Mouse (Mus musculus): ENCODE results near the gene Mrgprh.

Mrgprh gene

DNA sequence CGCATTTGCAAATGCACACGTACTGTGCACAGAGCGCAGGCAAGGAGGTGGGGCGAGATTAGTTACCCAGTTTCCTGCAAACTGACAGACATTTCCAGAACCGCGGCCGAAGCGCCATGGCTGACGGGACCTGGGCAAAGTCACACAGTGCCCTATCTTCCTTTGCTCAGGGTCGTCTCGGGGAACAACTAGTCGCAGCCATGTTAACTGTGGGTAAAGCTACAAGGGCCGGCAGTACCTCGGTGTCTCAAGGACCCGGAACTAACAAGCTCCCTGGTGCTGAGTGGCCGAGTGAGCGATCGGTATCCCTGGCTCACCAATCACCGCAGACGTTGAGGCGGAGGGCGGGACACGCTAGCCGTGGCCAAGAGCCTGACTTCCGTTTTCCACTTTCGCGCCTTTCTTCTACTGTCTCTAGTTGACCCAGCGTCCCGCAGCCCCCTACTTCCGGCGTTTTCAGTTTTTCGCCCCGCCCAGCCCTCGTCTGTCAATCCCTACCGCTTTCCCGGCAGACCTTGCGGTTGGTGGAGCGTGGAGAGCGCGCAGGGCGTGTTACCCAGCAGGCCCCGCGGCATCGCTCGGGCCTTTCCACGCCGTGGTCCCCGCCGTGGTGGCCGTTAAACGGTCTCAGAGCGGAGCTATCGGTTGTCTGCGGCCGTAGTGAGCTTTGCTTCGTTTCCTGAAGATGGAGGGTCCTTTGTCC is 40.2 kb downstream of the Mrgprh start, which contains the start of gene Mrpl18:
Gene Mrpl18 (minus strand): TSS at position 465 of the 703 bp plus-strand sequence.
- in situ Hi-C loops (cut with MboI; ENCODE audit: low sequenced_read_pairs), result no loop called here

DNA sequence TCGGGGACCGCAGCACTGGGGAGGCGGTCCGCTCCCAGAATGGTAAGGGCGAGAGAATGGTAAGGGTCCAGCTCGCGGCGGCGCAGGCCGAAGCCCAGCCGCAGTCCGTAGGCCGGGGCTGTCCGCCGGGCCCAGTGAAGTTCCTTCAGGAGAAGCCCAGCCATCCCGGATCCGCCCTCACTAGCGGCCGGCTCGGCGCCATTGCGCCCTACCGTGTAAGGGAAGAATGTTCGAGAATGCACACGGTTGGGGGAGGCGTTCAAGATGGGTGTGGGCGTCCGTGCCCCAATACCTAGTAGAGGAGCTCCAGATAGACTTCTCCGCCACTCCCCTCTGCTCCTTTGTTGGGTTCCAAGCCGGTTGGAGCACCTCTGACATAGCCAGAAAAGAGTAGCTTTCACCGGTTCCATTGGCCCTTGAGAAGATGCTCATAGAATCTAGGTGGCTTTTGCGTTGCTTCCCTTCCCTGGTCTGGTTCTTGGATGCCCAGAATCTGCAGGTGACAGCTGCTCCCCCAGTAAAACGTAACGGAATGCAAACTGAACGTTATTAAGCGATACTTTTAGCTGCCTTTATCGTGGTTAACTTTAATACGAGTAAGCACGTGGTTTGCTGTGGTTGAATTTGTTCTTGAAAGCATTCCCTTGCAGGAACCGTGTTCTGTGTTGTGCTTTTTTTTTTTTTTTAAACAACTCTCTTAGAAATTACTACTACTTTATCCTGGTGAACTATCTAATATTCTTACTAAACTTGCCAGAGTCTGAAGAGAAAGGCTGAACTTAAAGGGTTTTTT is 41.0 kb downstream of the Mrgprh start:
- in situ Hi-C loops (cut with MboI; ENCODE audit: low sequenced_read_pairs), result no loop called here

DNA sequence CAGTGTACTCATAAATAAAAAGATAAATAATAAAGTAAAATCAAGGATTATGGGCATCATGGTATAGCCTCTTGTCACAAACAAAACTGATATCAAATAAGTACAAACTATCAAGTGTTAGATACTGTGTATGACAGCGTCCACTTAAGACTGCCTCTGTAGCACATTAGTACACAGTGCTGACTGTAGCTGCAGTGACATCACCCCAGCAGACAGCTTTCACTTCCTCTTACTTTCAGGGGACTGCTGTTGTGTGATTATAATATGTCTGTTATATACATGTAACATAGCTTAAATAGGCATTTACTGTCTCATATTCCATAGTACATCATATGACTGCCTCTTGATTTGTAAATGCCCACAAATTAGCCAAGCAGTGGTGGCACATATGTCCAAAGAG is 45.2 kb downstream of the Mrgprh start:
- in situ Hi-C loops (cut with MboI; ENCODE audit: low sequenced_read_pairs), result no loop called here

DNA sequence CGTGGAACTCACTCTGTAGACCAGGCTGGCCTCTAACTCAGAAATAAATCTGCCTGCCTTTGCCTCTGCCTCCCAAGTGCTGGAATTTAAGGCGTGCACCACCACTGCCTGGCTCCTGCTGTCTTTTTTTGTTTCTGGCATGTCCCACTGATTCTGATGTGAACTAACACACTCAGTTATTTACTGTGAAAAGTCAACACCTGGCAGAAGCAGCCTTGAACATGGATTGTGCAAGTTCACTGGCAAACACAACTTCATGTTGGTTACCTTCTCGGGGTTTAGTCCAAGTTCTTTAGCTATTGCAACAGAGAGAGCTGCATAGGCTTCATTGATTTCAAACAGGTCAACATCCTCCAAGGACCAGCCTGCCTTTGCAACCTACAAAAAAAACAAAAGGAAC is 49.2 kb downstream of the Mrgprh start:
- in situ Hi-C loops (cut with MboI; ENCODE audit: low sequenced_read_pairs), result no loop called here

DNA sequence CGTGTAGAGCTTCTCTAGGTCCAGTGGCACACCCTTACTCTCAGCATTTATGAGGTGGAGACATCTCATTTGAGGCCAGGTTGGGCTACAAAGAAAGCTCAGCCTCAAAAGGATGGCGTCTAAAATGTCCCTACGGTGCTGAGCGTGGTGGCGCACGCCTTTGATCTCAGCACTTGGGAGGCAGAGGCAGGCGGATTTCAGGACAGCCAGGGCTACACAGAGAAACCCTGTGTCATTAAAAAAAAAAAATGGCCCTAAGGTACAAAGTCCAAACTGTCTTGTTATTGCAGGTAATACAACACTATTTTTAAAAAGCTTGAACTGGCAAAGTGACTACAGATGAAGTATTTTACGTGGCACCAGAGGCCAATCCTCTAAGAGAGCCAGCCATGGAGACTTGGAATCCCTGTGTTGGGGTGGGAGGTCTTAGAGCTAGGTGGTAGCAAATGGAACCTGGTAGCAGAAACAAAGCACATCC is 49.9 kb downstream of the Mrgprh start:
- in situ Hi-C loops (cut with MboI; ENCODE audit: low sequenced_read_pairs), result no loop called here
